Mouse (Mus musculus) thymus, postnatal 4 days (tissue): ENCODE measurements around the gene Polr2f.

Experiments used
- DNase-seq: peaks from one replicate; pipeline ENCODE4 v3.0.0; 2021

The Polr2f gene

GRCm38 (mm10) chr15:79122546-79122945 lies 18.3 kb upstream of the Polr2f start:
- no peak for DNase-seq

GRCm38 (mm10) chr15:79123751-79124150 lies 17.1 kb upstream of the Polr2f start:
- no peak for DNase-seq

GRCm38 (mm10) chr15:79124331-79124875 lies 16.4 kb upstream of the Polr2f start:
- no peak for DNase-seq

- DNase-seq: peak; percentile 71
These were observed 14.4 kb upstream of the Polr2f start for GRCm38 (mm10) chr15:79126217-79126932.

- no peak for DNase-seq
These were observed 13.7 kb upstream of the Polr2f start for GRCm38 (mm10) chr15:79127101-79127500.

- peak; percentile 35 for DNase-seq
These were observed 12.6 kb upstream of the Polr2f start for GRCm38 (mm10) chr15:79128208-79128607.

GRCm38 (mm10) chr15:79129311-79129710 lies 11.5 kb upstream of the Polr2f start:
- DNase-seq: no peak

GRCm38 (mm10) chr15:79130782-79131181 lies 10.0 kb upstream of the Polr2f start:
- DNase-seq: no peak

- DNase-seq: no peak
These were observed 9.4 kb upstream of the Polr2f start for GRCm38 (mm10) chr15:79131442-79131841.

- DNase-seq: no peak
These were observed 7.6 kb upstream of the Polr2f start for GRCm38 (mm10) chr15:79133191-79133661.

- DNase-seq: no peak
These were observed 6.1 kb upstream of the Polr2f start for GRCm38 (mm10) chr15:79134496-79135270.

- DNase-seq: no peak
These were observed 5.5 kb upstream of the Polr2f start for GRCm38 (mm10) chr15:79135332-79135731.

- no peak for DNase-seq
These were observed 4.8 kb upstream of the Polr2f start for GRCm38 (mm10) chr15:79135783-79136575.

GRCm38 (mm10) chr15:79139640-79140039 lies 1.2 kb upstream of the Polr2f start:
- no peak for DNase-seq

- no peak for DNase-seq
These were observed 733 bp downstream of the Polr2f start for GRCm38 (mm10) chr15:79141566-79141917.

- no peak for DNase-seq
These were observed 2.5 kb downstream of the Polr2f start for GRCm38 (mm10) chr15:79143316-79143715.

GRCm38 (mm10) chr15:79144021-79144420 lies 3.2 kb downstream of the Polr2f start:
- no peak for DNase-seq

- DNase-seq: no peak
These were observed 4.7 kb downstream of the Polr2f start for GRCm38 (mm10) chr15:79145522-79145921.

GRCm38 (mm10) chr15:79148533-79148932 lies 7.7 kb downstream of the Polr2f start:
- peak; percentile 92 for DNase-seq

- no peak for DNase-seq
These were observed 11.1 kb downstream of the Polr2f start for GRCm38 (mm10) chr15:79151881-79152280.

GRCm38 (mm10) chr15:79152709-79153108 lies 11.9 kb downstream of the Polr2f start:
- no peak for DNase-seq

- DNase-seq: no peak
These were observed 14.8 kb downstream of the Polr2f start for GRCm38 (mm10) chr15:79155572-79155971.

GRCm38 (mm10) chr15:79162301-79162700 lies 21.5 kb downstream of the Polr2f start:
- no peak for DNase-seq
